Mouse (Mus musculus): Measurements from ENCODE around the gene Fut9.

Gene Fut9

DNA sequence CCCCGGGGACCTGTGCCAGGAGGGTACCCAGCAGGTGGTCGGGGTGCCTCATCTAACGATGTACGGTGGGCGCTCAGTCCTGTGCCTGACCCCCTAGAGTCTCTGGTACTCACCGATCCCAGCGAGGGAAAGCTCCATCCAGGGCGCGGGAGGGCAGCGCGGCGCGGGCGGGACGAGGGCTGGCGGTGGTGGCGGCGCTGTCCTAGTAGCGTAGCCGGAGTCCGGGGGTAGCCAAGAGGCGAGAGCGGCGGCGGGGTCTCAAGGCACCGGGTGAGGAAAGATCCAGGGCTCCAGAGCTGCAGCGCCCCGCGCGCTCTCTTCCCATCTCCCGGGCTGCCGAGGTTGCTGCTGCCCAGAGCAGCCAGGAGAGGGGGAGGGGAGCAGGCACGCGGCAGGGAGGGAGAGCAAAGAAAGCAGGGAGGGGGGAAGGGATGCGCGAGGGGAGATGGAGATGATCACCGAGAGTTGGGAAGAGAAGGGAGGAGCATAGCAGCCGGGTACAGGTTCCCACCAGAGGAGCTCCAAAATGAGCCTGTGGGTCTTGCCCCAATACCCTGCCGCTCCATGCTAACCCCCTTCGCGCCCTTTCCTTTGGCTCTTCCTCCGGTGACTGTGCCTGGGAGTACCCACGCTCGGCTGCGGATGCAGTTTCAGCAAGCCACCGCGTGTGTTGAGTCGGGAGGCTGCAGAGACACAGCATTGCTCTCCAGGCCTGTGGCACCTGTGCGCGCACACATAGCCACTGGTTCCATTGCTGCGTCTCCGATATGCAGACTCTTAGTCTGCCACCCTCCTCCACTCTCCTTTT, at the start of gene Fut9:
Gene Fut9, minus strand, starts transcription at position 769 of the 808 bp plus-strand sequence.
- no peak for TF ChIP-seq GATA4 (IDR thresholded peaks at IDR 0.05; ENCODE audit: insufficient replicate concordance, low read length)

DNA sequence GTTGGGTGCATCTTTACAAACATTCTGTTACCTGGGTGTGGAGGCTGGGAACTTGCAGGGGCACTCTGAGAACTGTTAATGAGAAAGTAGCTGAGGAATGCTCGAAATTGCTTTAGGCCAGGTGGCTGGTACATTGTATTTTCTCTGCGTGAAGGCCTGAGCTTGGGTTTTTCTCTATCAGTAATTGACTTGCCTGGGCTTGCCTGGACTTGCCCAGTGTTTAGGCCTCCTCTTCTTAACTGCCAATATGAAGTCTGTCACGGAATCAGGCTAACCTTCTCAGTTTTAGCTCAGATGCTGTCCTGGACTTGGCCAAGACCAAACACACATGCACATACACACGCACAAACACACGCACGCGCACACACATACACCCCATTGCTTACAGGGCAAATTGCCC, 15.7 kb upstream of the Fut9 start:
- no peak for TF ChIP-seq GATA4 (IDR thresholded peaks at IDR 0.05; ENCODE audit: insufficient replicate concordance, low read length)

DNA sequence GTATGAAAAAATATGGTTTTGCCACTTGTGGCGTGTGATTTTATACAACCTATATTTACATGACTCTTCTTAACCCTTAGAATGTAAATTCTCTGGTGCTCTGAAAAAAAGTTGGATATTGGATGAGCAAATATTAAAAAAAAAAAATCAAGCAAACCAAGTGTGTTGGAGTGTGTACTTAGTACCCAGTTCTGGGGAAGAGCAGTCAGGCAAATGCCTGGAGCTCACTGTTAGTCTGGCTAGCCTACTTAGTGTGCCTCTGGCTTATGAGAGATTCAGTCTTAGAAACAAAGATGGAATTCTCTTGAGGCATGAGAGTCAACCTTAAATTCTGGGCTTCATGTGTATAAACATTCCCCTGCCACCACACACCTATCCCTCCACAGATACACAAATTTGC, 13.3 kb upstream of the Fut9 start:
- no peak for TF ChIP-seq GATA4 (IDR thresholded peaks at IDR 0.05; ENCODE audit: insufficient replicate concordance, low read length)

DNA sequence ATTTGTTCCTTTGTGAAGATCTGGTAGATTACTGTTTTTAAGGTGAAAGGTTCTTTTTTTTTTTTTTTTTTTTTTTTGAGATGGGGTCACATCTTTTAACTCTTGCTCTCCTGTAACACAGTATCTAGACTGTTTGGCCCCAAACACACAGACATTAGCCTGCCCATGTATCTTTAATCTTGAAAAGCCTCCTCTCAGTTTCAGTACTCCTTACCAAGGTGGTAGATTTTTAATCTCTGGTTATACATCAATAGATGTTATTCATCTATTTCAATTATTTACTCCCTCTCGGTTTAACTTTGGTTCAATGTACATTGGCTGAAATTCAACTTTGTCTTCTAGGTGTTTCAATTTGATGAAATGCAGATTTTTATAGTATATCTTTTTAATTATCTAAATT, 10.0 kb upstream of the Fut9 start:
- no peak for TF ChIP-seq GATA4 (IDR thresholded peaks at IDR 0.05; ENCODE audit: insufficient replicate concordance, low read length)

DNA sequence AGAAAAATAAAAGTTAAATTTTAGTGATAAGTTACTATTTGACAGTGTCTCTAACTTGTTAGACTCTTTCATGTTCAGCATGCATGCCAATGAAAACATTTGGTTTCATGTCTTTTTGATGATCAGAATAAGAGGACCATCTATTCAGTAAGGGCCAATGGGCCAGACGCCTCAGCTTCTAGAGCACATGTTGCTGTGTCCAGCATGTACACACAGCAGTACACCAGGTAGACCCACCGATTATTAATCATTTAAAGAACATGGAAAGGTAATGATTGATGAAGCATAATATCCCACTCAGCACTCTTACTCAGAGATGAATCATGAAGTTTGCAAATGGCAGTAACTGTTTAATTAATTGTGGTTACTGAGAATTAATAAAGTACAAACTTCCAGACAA, 1.7 kb upstream of the Fut9 start:
- no peak for TF ChIP-seq GATA4 (IDR thresholded peaks at IDR 0.05; ENCODE audit: insufficient replicate concordance, low read length)

DNA sequence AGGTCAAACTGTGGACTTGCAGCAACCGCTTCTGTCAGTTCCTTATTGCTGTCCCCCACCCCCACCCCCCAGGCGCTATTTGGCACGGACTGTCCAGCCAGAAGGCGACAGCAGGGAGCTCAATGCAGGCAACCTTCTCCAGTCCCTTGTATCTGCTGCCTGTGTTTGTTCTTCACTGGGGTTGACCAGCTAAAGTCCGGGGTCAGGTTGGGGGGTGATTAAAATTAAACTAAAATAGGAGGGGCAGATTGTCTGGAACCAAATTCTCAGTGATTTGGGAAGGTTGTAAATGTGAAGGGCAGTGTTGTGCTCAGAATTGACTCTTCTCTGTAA, 206 bp upstream of the Fut9 start:
- TF ChIP-seq GATA4 (IDR thresholded peaks at IDR 0.05; ENCODE audit: insufficient replicate concordance, low read length) = no peak

DNA sequence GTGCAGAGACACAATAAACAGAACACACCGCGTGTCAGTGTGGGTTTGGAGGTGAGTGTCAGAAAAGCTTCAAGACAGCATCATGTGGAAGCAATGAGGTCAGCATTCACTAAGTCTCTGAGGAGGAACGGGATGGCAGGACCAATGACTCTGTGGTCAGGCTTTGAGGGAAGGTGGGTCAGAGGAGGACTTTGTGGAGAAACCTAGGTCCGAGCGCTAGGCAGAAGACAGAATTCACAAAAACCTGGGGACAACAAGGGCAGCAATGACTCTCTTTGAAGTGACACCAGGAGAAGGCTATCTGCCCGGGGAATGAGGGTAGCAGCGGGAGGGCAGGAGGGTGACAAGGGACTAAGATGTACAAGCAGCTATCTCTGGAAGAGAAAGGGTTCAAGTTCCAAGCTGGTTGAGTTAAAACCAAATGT, 981 bp downstream of the Fut9 start:
- no peak for TF ChIP-seq GATA4 (IDR thresholded peaks at IDR 0.05; ENCODE audit: insufficient replicate concordance, low read length)

DNA sequence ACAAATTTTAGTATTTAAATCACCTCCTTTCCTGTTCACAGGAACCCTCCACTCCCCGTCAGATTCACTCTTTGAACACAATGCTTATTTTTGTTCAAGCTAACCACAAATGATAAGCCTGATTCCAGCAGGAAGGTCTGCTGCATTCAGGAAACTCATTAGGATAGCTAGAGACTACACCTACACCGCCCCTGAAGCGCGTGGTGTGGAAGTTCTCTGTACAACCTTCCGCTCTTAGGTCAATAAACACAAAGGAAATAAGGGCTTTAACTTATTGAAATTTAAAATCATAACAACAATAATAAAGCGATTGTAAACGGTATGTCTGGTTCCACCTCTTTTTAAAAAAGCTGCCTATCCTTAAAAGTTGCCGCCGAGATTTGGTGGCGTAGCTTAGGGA, 1.6 kb downstream of the Fut9 start:
- no peak for TF ChIP-seq GATA4 (IDR thresholded peaks at IDR 0.05; ENCODE audit: insufficient replicate concordance, low read length)

DNA sequence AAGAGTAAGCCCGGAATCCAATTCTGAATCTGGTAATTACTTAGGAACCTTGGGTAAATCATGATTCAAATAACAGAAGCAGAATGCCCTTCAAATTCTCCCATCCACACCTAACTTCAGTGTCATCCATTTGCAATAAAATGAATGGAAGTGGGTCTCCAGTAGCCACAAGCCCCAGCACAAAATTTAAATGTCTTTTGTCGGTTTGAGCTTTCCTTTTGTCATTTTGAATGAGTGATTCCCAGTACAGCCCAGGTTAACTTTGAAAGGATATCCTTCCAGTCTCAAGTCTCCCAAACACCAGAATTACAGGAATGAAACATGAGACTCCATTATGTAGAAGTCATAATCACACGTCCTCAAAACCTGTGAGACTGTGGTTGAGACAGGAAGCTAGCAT, 3.9 kb downstream of the Fut9 start:
- TF ChIP-seq GATA4 (IDR thresholded peaks at IDR 0.05; ENCODE audit: insufficient replicate concordance, low read length) = no peak

DNA sequence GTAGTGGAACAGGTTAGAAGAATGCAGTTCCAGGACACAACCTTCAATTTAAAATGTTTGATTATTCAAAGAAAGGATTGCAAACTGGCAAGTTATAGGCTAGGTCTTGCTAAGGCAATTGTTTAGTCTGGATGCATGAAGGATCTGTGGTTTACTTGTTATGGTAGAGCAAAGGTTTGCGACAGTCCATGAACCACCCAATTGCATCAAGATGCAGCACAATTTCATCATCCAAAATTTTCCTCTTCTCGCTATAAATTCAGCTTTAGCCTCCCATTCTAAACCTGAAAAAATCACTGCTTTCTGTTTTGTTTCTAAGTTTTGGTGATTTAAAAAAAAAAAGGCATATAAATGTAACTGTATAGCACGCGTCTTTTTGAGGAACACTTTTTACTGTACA, 14.8 kb downstream of the Fut9 start:
- no peak for TF ChIP-seq GATA4 (IDR thresholded peaks at IDR 0.05; ENCODE audit: insufficient replicate concordance, low read length)

DNA sequence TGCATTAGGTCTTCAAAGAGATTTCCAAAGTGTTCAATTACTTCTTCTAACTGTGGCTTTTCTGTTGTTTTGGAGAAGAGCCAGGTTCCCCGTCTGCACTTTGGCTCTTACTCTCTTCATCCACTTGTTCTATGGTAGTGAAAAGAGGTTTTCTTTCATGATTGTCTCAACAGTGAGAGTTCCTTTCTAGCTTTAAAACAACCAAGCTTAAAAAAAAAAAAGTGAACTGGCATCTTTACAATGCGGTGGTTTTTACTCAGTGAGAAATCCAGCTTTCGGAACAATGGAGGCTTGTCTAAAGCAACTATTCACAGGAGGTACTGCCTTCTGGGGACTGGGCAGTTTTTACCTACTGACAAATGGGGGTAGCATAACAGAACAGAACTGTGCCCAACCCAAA, 31.4 kb downstream of the Fut9 start:
- no peak for TF ChIP-seq GATA4 (IDR thresholded peaks at IDR 0.05; ENCODE audit: insufficient replicate concordance, low read length)

DNA sequence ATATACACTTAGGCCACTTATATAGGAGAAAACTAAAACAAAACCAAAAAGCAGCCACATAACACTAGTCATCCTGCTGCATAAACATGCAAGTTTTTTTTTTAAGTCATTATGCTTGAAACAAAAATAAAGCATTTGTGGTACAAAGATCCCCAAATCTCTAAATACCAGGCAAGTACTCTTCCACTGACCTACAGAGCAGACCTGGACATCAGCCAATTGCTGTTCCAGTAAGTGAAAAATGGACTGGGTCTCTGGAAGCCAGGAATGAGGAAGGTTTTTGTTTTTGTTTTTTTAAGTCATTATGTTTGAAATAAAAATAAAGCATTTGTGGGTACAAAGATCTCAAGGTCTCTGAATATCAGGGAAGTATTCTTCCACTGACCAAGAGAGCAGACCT, 37.0 kb downstream of the Fut9 start:
- TF ChIP-seq GATA4 (IDR thresholded peaks at IDR 0.05; ENCODE audit: insufficient replicate concordance, low read length) = no peak

DNA sequence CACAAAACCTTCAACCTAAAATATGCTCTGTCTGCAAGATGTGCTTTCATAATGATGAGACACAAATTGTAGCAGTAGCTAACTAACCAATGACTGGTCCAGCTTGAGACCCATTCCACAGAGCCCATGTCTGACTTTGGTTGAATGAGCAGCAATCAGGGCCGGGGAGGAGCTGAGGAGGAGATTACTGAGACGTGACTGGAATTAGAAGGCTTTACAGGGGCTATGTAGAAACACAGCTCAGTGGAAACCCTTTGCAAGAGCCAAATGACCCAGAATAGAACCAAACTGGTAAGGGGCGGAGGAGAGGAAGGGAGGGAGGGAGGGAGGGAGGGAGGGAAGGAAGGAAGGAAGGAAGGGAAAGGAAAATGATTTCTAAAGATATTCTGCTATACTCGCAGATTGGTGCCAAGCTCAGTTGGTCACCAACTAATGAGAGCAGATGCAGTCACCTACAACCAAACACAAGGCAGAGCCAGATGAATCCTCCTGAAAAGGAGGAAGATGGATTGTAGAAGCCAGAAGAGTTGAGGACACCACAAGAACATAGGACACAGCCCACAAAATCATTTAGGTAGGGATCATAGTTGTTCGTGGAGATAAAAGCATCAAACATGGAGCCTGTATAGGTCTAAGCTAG, 42.0 kb downstream of the Fut9 start:
- TF ChIP-seq GATA4 (IDR thresholded peaks at IDR 0.05; ENCODE audit: insufficient replicate concordance, low read length) = no peak

DNA sequence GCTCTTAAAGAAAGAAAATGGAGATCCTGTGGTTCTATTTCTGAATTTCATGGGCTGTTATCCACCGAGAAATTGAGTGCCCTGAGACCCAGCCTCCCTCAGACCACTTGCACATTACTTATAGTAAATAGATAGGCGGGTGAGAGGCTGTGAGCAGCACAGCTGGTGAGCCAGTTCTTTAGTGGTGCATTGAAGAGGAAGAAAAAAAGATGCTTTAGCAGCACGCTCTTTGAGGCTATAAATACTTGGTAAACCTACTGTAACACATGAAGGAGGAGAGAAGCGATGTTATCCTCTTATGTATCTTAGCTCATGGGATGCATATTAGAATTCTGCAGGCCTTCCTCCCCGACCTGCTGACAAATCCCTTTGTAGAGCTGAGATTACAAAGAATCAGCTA, 58.5 kb downstream of the Fut9 start:
- TF ChIP-seq GATA4 (IDR thresholded peaks at IDR 0.05; ENCODE audit: insufficient replicate concordance, low read length) = no peak

DNA sequence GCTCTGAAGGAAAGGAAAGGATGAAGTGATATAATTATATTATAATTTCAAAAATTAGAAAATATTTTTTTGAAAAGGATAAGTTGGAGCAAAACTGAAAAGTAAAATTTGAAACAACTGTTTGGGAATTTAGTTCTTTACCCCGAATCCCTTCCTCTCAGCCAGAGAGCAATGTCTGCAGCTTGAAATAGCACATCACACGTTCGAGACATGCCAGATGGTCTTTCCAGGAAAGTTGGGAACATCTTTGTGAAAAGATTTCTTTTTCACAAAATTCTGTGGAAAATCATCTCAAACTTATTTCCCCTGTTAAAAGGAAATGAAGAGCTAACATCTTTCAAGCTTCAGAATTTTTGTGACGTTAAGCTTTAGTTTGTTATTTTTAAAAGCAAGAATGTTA, 61.3 kb downstream of the Fut9 start:
- no peak for TF ChIP-seq GATA4 (IDR thresholded peaks at IDR 0.05; ENCODE audit: insufficient replicate concordance, low read length)

DNA sequence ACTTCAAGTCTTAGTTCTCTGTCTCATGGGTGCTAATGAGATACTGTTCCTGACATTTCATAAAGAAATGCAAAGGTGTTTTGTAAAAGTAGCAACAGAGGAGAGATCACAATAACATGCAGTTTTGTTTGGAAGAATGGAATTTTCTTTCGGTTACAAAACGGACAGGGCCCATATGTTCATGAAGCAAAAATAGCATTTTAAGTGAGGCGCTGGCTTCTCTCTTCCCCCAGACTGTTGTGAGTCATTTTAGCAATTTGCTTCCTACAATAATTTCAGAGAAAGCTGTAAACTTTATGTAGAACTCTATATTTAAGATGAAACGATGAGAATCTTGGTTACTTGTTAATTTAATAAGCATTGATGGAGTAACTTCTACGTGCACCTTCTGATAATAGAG, 78.5 kb downstream of the Fut9 start:
- TF ChIP-seq GATA4 (IDR thresholded peaks at IDR 0.05; ENCODE audit: insufficient replicate concordance, low read length) = no peak

DNA sequence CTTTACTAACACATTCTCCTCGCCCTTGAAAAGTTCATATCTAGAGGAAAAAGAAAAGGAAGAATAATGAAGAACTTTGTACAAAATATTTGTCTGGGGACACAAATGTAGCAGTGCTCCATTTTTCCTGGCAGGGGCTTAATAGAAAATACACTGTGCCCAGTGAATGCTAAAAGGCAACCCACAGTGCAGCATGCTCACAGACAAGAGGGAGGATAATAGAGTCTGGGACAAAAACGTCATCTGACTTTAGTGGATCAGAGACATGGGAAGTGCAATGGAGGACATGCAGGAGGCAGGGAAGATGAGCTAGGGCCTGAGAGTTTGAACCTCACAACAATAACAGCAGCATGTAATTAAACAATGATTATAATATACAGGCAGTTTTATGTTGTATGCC, 86.1 kb downstream of the Fut9 start:
- no peak for TF ChIP-seq GATA4 (IDR thresholded peaks at IDR 0.05; ENCODE audit: insufficient replicate concordance, low read length)
